Mouse (Mus musculus): Measurements from ENCODE around the gene Hist1h4f. TPM values are rescaled to one million over a fixed set of nuclear protein-coding genes. Genes with fewer than 3 reads are reported as not detected.
A peak's percentile ranks its signal among the peaks of the same experiment; 100 is the strongest.
"Not testable (repeated sequence)": the region's sequence is repeated elsewhere in the genome, so short reads cannot be mapped to it uniquely, and the experiment has no call there.

The Hist1h4f gene
- total and polyA plus RNA-seq, 3 experiments, result 8.0 to 3,177 (median 478) TPM

- peaks cover 19% of the 10 kb centered on the region for H3K4me1 ChIP-seq (ENCODE audit: insufficient read depth, low read depth, low read length)
- peak; percentile 68 for DNase-seq (ENCODE audit: low spot score)
- peak; percentile 93; the same call in 1 of the 2 replicates for TF ChIP-seq POLR2AphosphoS5 (IDR thresholded peaks at IDR 0.05; ENCODE audit: insufficient replicate concordance, low read depth, low read length)
- ATAC-seq (ENCODE audit: extremely low read depth, insufficient number of reproducible peaks, low FRiP score, poor library complexity, severe bottlenecking), result peak; percentile 88
- H3K9me3 ChIP-seq (replicated peaks); H3K27me3 ChIP-seq (ENCODE audit: insufficient read depth, low read length); H3K36me3 ChIP-seq (replicated peaks): not testable (repeated sequence)
- H3K4me3 ChIP-seq (ENCODE audit: low read depth, low read length), result peak within 1 kb of the TSS; percentile 69
These were observed 8.3 kb downstream of the Hist1h4f start, which contains the start of gene Hist1h2bh for GRCm38 (mm10) chr13:23542999-23543607. Gene Hist1h2bh (minus strand): TSS chr13:23543392.

- H3K36me3 ChIP-seq (replicated peaks); H3K9me3 ChIP-seq (replicated peaks); ATAC-seq (ENCODE audit: extremely low read depth, insufficient number of reproducible peaks, low FRiP score, poor library complexity, severe bottlenecking); DNase-seq (ENCODE audit: low spot score); H3K27me3 ChIP-seq (ENCODE audit: insufficient read depth, low read length): not testable (repeated sequence)
- Histone ChIP-seq H3K4me1 (ENCODE audit: insufficient read depth, low read depth, low read length) (peaks cover 20% of the 10 kb centered on the region), H3K4me3 (ENCODE audit: low read depth, low read length) (peak overlapping the region; percentile 68)
- peak; percentile 79; the same call in 1 of the 2 replicates for TF ChIP-seq POLR2AphosphoS5 (IDR thresholded peaks at IDR 0.05; ENCODE audit: insufficient replicate concordance, low read depth, low read length)
These were observed 9.0 kb downstream of the Hist1h4f start for GRCm38 (mm10) chr13:23542225-23542980.

- Histone ChIP-seq H3K4me3 (ENCODE audit: low read depth, low read length) (no peak overlapping the region), H3K36me3 (replicated peaks) (no peaks in the 10 kb centered on the region), H3K4me1 (ENCODE audit: insufficient read depth, low read depth, low read length) (peaks cover 20% of the 10 kb centered on the region), H3K27me3 (ENCODE audit: insufficient read depth, low read length) (no peaks in the 10 kb centered on the region), H3K9me3 (replicated peaks) (no peaks in the 10 kb centered on the region)
- DNase-seq (ENCODE audit: low spot score), result no peak
- ATAC-seq (ENCODE audit: extremely low read depth, insufficient number of reproducible peaks, low FRiP score, poor library complexity, severe bottlenecking), result no peak
- TF ChIP-seq GATA2 (IDR thresholded peaks at IDR 0.05; ENCODE audit: borderline replicate concordance, low read depth, low read length), result no peak
- TF ChIP-seq TAL1 (conservative IDR thresholded peaks at IDR 0.05; ENCODE audit: low read depth, low read length), result no peak
- TF ChIP-seq POLR2AphosphoS5 (IDR thresholded peaks at IDR 0.05; ENCODE audit: insufficient replicate concordance, low read depth, low read length), result no peak
- TF ChIP-seq CTCF (IDR thresholded peaks at IDR 0.05; ENCODE audit: low read depth, low read length), result no peak
- TF ChIP-seq GATA1 (IDR thresholded peaks at IDR 0.05; ENCODE audit: borderline replicate concordance, low read length), result no peak
These were observed 10.0 kb downstream of the Hist1h4f start for GRCm38 (mm10) chr13:23541497-23541896.

GRCm38 (mm10) chr13:23539821-23540220 lies 11.6 kb downstream of the Hist1h4f start:
- not testable (repeated sequence) for H3K4me3 ChIP-seq (ENCODE audit: low read depth, low read length); DNase-seq (ENCODE audit: low spot score); ATAC-seq (ENCODE audit: extremely low read depth, insufficient number of reproducible peaks, low FRiP score, poor library complexity, severe bottlenecking); H3K27me3 ChIP-seq (ENCODE audit: insufficient read depth, low read length); H3K36me3 ChIP-seq (replicated peaks); H3K9me3 ChIP-seq (replicated peaks)
- H3K4me1 ChIP-seq (ENCODE audit: insufficient read depth, low read depth, low read length), result peaks cover 20% of the 10 kb centered on the region

- H3K9me3 ChIP-seq (replicated peaks), result no peaks in the 10 kb centered on the region
- DNase-seq (ENCODE audit: low spot score) (no peak), ATAC-seq (ENCODE audit: extremely low read depth, insufficient number of reproducible peaks, low FRiP score, poor library complexity, severe bottlenecking) (no peak)
- H3K36me3 ChIP-seq (replicated peaks), result no peaks in the 10 kb centered on the region
- H3K27me3 ChIP-seq (ENCODE audit: insufficient read depth, low read length), result no peaks in the 10 kb centered on the region
- TF ChIP-seq TAL1 (conservative IDR thresholded peaks at IDR 0.05; ENCODE audit: low read depth, low read length), result no peak
- no peak for TF ChIP-seq GATA2 (IDR thresholded peaks at IDR 0.05; ENCODE audit: borderline replicate concordance, low read depth, low read length)
- no peak for TF ChIP-seq POLR2AphosphoS5 (IDR thresholded peaks at IDR 0.05; ENCODE audit: insufficient replicate concordance, low read depth, low read length)
- TF ChIP-seq CTCF (IDR thresholded peaks at IDR 0.05; ENCODE audit: low read depth, low read length), result no peak
- TF ChIP-seq GATA1 (IDR thresholded peaks at IDR 0.05; ENCODE audit: borderline replicate concordance, low read length), result no peak
- H3K4me3 ChIP-seq (ENCODE audit: low read depth, low read length), result no peak overlapping the region
- peaks cover 17% of the 10 kb centered on the region for H3K4me1 ChIP-seq (ENCODE audit: insufficient read depth, low read depth, low read length)
These were observed 13.2 kb downstream of the Hist1h4f start for GRCm38 (mm10) chr13:23538249-23538648.

- TF ChIP-seq CTCF (IDR thresholded peaks at IDR 0.05; ENCODE audit: low read depth, low read length) (no peak), POLR2AphosphoS5 (IDR thresholded peaks at IDR 0.05; ENCODE audit: insufficient replicate concordance, low read depth, low read length) (peak; percentile 61; the same call in 1 of the 2 replicates), TAL1 (conservative IDR thresholded peaks at IDR 0.05; ENCODE audit: low read depth, low read length) (no peak)
- no peak for DNase-seq (ENCODE audit: low spot score)
- no peak for ATAC-seq (ENCODE audit: extremely low read depth, insufficient number of reproducible peaks, low FRiP score, poor library complexity, severe bottlenecking)
- H3K27me3 ChIP-seq (ENCODE audit: insufficient read depth, low read length), result no peaks in the 10 kb centered on the region
- H3K9me3 ChIP-seq (replicated peaks), result no peaks in the 10 kb centered on the region
- H3K4me1 ChIP-seq (ENCODE audit: insufficient read depth, low read depth, low read length), result peaks cover 26% of the 10 kb centered on the region
- H3K36me3 ChIP-seq (replicated peaks), result no peaks in the 10 kb centered on the region
- H3K4me3 ChIP-seq (ENCODE audit: low read depth, low read length), result no peak overlapping the region
These were observed 14.3 kb downstream of the Hist1h4f start for GRCm38 (mm10) chr13:23537006-23537710.
